Mouse (Mus musculus): ENCODE results near the gene Sf3b3. TPM values are rescaled to one million over a fixed set of nuclear protein-coding genes. Genes with fewer than 3 reads are reported as not detected.

Gene Sf3b3
- total RNA-seq (2023), result 171 TPM

DNA sequence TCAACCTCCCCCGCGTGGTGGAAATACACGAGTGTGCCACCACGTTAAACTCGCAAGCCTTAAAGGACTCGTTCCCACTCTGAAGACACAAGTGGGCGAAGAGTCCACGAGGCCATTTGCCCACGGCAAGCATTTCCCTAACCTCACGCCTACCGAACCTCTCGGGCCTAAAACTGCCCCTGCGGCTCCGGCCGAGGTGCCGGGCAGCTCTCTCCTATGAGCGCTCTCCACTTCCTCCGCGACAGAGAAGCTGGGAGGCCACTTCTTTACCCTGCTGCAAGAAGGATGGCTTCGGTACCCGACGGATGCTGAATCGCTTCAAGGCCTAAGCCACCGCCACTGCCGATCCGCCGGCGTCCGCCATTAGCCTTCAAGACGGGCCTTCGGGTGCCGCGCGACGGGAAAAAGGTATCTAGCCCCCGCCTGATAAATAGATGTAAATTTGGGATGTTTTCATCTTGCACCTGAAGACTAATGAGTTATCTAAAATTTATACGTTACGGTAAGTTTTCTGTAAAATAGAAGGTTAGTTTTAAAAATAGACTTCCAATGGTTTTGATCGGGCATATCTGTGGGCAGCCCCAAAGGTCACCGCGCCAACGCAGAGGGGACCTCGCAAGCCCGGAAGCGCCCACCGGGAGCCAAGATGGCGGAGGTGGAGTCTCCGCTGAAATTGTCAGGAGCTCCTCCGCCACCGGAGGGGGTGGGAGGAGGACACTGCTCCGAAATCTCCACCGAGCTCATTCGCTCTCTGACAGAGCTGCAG is at the start of gene Sf3b3, which contains the start of gene Cog4:
TSS of gene Sf3b3 (minus strand) at position 383 of the 766 bp plus-strand sequence.
TSS of gene Cog4 (plus strand) at position 196 of the 766 bp plus-strand sequence.

DNA sequence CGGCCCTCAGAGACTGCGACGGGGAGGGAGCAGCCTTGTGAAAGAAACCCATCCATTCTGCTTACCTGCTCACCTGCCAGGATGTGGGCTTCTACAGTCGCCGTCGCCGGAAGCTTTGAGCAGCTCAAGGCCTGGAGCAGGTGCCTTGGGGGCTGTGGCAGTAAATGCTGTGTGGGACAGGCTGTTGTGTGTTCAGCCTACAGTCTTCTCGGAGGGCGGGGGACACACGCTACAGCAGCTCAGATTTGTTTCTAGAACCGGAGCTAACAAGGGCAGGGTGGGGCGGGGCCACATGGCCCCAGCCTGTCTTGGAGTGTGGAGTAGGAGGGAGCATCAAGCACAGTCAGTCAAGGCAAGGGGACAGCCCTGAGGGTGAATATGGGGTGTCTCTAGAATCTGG is 40.9 kb downstream of the Sf3b3 start, which contains the start of gene Il34:
TSS of gene Il34 (minus strand) at position 256 of the 400 bp plus-strand sequence.

Other genes with a start within 250 kb of the Sf3b3 start
- gene Vac14, start 228.2 kb downstream of the Sf3b3 start, total RNA-seq (2023), result 54.7 TPM
- 4.2 TPM for gene Mtss1l, start 125.3 kb downstream of the Sf3b3 start, total RNA-seq (2023)
- 1.1 TPM for gene Il34, start 40.9 kb downstream of the Sf3b3 start, total RNA-seq (2023)
- 61.2 TPM for gene Cog4, start 187 bp downstream of the Sf3b3 start, total RNA-seq (2023)
- 11.4 TPM for gene Fuk, start 55.7 kb upstream of the Sf3b3 start, total RNA-seq (2023)
- gene St3gal2, start 73.1 kb upstream of the Sf3b3 start, total RNA-seq (2023), result 12.4 TPM
- 62.2 TPM for gene Ddx19a, start 151.0 kb upstream of the Sf3b3 start, total RNA-seq (2023)
- 20.2 TPM for gene Ddx19b, start 185.0 kb upstream of the Sf3b3 start, total RNA-seq (2023)
- gene Aars, start 186.4 kb upstream of the Sf3b3 start, total RNA-seq (2023), result 45.3 TPM
- gene Exosc6, start 209.6 kb upstream of the Sf3b3 start, total RNA-seq (2023), result 15.3 TPM
- gene Clec18a, start 245.6 kb upstream of the Sf3b3 start, total RNA-seq (2023), result not detected
- 24.7 TPM for gene Pdpr, start 247.8 kb upstream of the Sf3b3 start, total RNA-seq (2023)

All from CD4-positive naive resting alpha-beta T cell, adult 57 days (primary cell).